Mouse (Mus musculus) embryonic fibroblast, embryonic 13.5 days (primary cell): Measurements from ENCODE around the gene Slc9b1.

Experiments
- CTCF ChIP-seq: IDR thresholded peaks from 2 replicates; pipeline ENCODE4 v1.5.1; 2011; ENCODE audit warnings: mild to moderate bottlenecking, control low read depth, low read length, moderate library complexity, borderline replicate concordance; ENCODE audit not compliant: insufficient read depth
- POLR2A ChIP-seq: IDR thresholded peaks from 2 replicates; pipeline ENCODE4 v1.6.1; 2011; ENCODE audit warnings: low read depth, mild to moderate bottlenecking, control low read depth, low read length, moderate library complexity

- TF ChIP-seq CTCF: no peak
- no peak for TF ChIP-seq POLR2A
Measured at GRCm38 (mm10) chr3:135379868-135380267, 32.0 kb downstream of the Slc9b1 start.
